Comparison of ENCODE assay signal across 9 mouse cellular contexts in genomic region chr19:9081311-9082190, GRCm38 (mm10). TPM values are rescaled to one million over a fixed set of nuclear protein-coding genes. Genes with fewer than 3 reads are reported as not detected.
DNase-seq lines count a peak whose midpoint lies in the region; ATAC-seq and TF ChIP-seq lines count a peak whose summit lies in the region.
"Had no signal": no experiment of that assay in that cellular context is flagged by ENCODE, and none has a peak within 500 bp of the region (broad histone marks: within the 10 kb centered on the region; RNA-seq: fewer than 3 reads in every experiment).

No protein-coding gene starts in this region.

- H3K4me2 ChIP-seq in kidney, embryonic 15.5 days = peak overlapping the region; percentile 52
- H3K4me2 ChIP-seq in forebrain, postnatal 0 days (ENCODE audit: low read depth) = no peak overlapping the region
- peak overlapping the region; percentile 45; the same call in 1 of the 2 replicates for H3K4me2 ChIP-seq in lung, embryonic 14.5 days
- peak overlapping the region; percentile 43; the same call in 1 of the 2 replicates for H3K4me2 ChIP-seq in stomach, embryonic 15.5 days

- 0 out of 2 replicates have a peak overlapping the region, but pooled peaks have one; percentile 11 for H3K9ac ChIP-seq in kidney, embryonic 15.5 days
- peak overlapping the region; percentile 6; the same call in 1 of the 2 replicates for H3K9ac ChIP-seq in forebrain, postnatal 0 days
- no peak overlapping the region for H3K9ac ChIP-seq in lung, embryonic 14.5 days
- no peak overlapping the region for H3K9ac ChIP-seq in stomach, embryonic 15.5 days

- H3K27me3 ChIP-seq in kidney, embryonic 15.5 days = no peaks in the 10 kb centered on the region
- H3K27me3 ChIP-seq in forebrain, postnatal 0 days (ENCODE audit: insufficient read depth, low read length) = no peaks in the 10 kb centered on the region
- H3K27me3 ChIP-seq in lung, embryonic 14.5 days (ENCODE audit: insufficient read depth, low read length) = no peaks in the 10 kb centered on the region
- no peaks in the 10 kb centered on the region for H3K27me3 ChIP-seq in stomach, embryonic 15.5 days (replicated peaks)

- intact Hi-C loops in gastrocnemius, postnatal 14 days (cut with DNase I; ENCODE audit: low total_unique reads) = loop anchor here (5.0 kb wide), 2 partner anchors 89 to 104 kb away; no protein-coding TSS in a partner anchor

- peak overlapping the region; percentile 27; the same call in 1 of the 2 replicates for H3K4me3 ChIP-seq in kidney, embryonic 15.5 days (replicated peaks)
- H3K4me3 ChIP-seq in forebrain, postnatal 0 days (ENCODE audit: low read depth, low read length) = no peak overlapping the region
- H3K4me3 ChIP-seq in lung, embryonic 14.5 days (ENCODE audit: low read depth, low read length) = no peak overlapping the region
- H3K4me3 ChIP-seq in stomach, embryonic 15.5 days (replicated peaks) = no peak overlapping the region

- WGBS in kidney, embryonic 15.5 days = 80% methylated on average over 14 of the region's 14 CpGs
- WGBS in forebrain, postnatal 0 days = 87% methylated on average over 14 of the region's 14 CpGs
- WGBS in lung, embryonic 14.5 days = 71% methylated on average over 14 of the region's 14 CpGs
- WGBS in stomach, embryonic 15.5 days = 75% methylated on average over 14 of the region's 14 CpGs

- H3K36me3 ChIP-seq in kidney, embryonic 15.5 days = no peaks in the 10 kb centered on the region
- no peaks in the 10 kb centered on the region for H3K36me3 ChIP-seq in forebrain, postnatal 0 days (ENCODE audit: insufficient read depth)
- H3K36me3 ChIP-seq in lung, embryonic 14.5 days (ENCODE audit: insufficient read depth) = no peaks in the 10 kb centered on the region
- H3K36me3 ChIP-seq in stomach, embryonic 15.5 days = no peaks in the 10 kb centered on the region

- H3K4me1 ChIP-seq in kidney, embryonic 15.5 days = peaks cover 15% of the 10 kb centered on the region
- H3K4me1 ChIP-seq in forebrain, postnatal 0 days (ENCODE audit: insufficient read depth) = no peaks in the 10 kb centered on the region
- no peaks in the 10 kb centered on the region for H3K4me1 ChIP-seq in lung, embryonic 14.5 days (ENCODE audit: insufficient read depth)
- H3K4me1 ChIP-seq in stomach, embryonic 15.5 days = peaks cover 15% of the 10 kb centered on the region

- ATAC-seq in kidney, embryonic 15.5 days (replicated peaks; ENCODE audit: low FRiP score) = peak; percentile 20; the same call in 1 of the 2 replicates
- peak; percentile 10; the same call in 1 of the 2 replicates for ATAC-seq in forebrain, postnatal 0 days
- peak; percentile 38; the same call in 1 of the 2 replicates for ATAC-seq in lung, embryonic 14.5 days (ENCODE audit: insufficient read depth)
- ATAC-seq in stomach, embryonic 15.5 days (ENCODE audit: insufficient read depth, low FRiP score, low read depth) = no peak

- no peak for TF ChIP-seq CTCF in forebrain, postnatal 0 days (IDR thresholded peaks at IDR 0.05; ENCODE audit: low read depth)
- no peak for TF ChIP-seq CTCF in lung, embryonic 14.5 days (IDR thresholded peaks at IDR 0.05; ENCODE audit: low read depth)

- no peak for DNase-seq in kidney, adult 18-20 months
- no peak for DNase-seq in forebrain, postnatal 0 days
- DNase-seq in lung, embryonic 14.5 days = peak; percentile 63
- no peak for DNase-seq in gastrocnemius, postnatal 14 days
- DNase-seq in thymus, postnatal 25 days = no peak
- DNase-seq in frontal cortex, adult 2 months (ENCODE audit: extremely low spot score in 1 of 2, low spot score in 1 of 2) = no peak

- no peaks in the 10 kb centered on the region for H3K9me3 ChIP-seq in kidney, embryonic 15.5 days (replicated peaks)
- no peaks in the 10 kb centered on the region for H3K9me3 ChIP-seq in forebrain, postnatal 0 days (ENCODE audit: low read length)
- no peaks in the 10 kb centered on the region for H3K9me3 ChIP-seq in lung, embryonic 14.5 days (ENCODE audit: low read depth, low read length)
- H3K9me3 ChIP-seq in stomach, embryonic 15.5 days = no peaks in the 10 kb centered on the region

- H3K27ac ChIP-seq in kidney, embryonic 15.5 days = no peak overlapping the region
- no peak overlapping the region for H3K27ac ChIP-seq in forebrain, postnatal 0 days (ENCODE audit: low read depth, low read length)
- no peak overlapping the region for H3K27ac ChIP-seq in lung, embryonic 14.5 days (ENCODE audit: low read depth)
- H3K27ac ChIP-seq in stomach, embryonic 15.5 days = no peak overlapping the region

RNA-seq across cellular contexts. Expression of gene Scgb1a1, which starts 6.2 kb away (rescaled TPM):
- polyA plus RNA-seq in kidney, embryonic 15.5 days (2015; fragmentation: Nextera tagmentation; extraction: Ambion mirVana) = not detected in 2 replicates
- total RNA-seq in forebrain, postnatal 0 days (2014; rRNA removed) = not detected in 2 replicates
- polyA plus RNA-seq in forebrain, postnatal 0 days (2015; fragmentation: Nextera tagmentation; extraction: Ambion mirVana) = not detected in 2 replicates
- polyA plus RNA-seq in lung, embryonic 14.5 days (2014; fragmentation: Nextera tagmentation; extraction: Ambion mirVana) = not detected in 2 replicates
- polyA plus RNA-seq in stomach, embryonic 15.5 days (2015; fragmentation: Nextera tagmentation; extraction: Ambion mirVana) = not detected in 2 replicates
- not detected for total RNA-seq in gastrocnemius, postnatal 14 days (2021)
- polyA plus RNA-seq in frontal cortex, adult 2 months (2012; rRNA removed) = 0.42 and 0.44 TPM in 2 replicates
- total RNA-seq: megakaryocyte-erythroid progenitor cell, adult 5-6 weeks had no signal

RNA-seq across cellular contexts. Expression of gene Asrgl1, which starts 53.9 kb away (rescaled TPM):
- 19.4 and 22.0 TPM in 2 replicates for polyA plus RNA-seq in kidney, embryonic 15.5 days (2015; fragmentation: Nextera tagmentation; extraction: Ambion mirVana)
- 31.2 and 31.3 TPM in 2 replicates for total RNA-seq in forebrain, postnatal 0 days (2014; rRNA removed)
- polyA plus RNA-seq in forebrain, postnatal 0 days (2015; fragmentation: Nextera tagmentation; extraction: Ambion mirVana) = 30.7 and 37.4 TPM in 2 replicates
- polyA plus RNA-seq in lung, embryonic 14.5 days (2014; fragmentation: Nextera tagmentation; extraction: Ambion mirVana) = 13.9 and 15.0 TPM in 2 replicates
- polyA plus RNA-seq in stomach, embryonic 15.5 days (2015; fragmentation: Nextera tagmentation; extraction: Ambion mirVana) = 13.7 and 16.4 TPM in 2 replicates
- 10 to 100 TPM; 15.6 to 18.5 TPM for total RNA-seq in gastrocnemius, postnatal 14 days (2021)
- 83.1 and 90.4 TPM in 2 replicates for polyA plus RNA-seq in frontal cortex, adult 2 months (2012; rRNA removed)

Comparison
In these comparisons a context has a peak if more than half of its experiments do, and no peak if none do; other contexts are left out.
1. H3K9ac ChIP-seq: peak in kidney, embryonic 15.5 days (single experiment) and forebrain, postnatal 0 days (single experiment); none in lung, embryonic 14.5 days (single experiment) and stomach, embryonic 15.5 days (single experiment).